In the genomic region with DNA sequence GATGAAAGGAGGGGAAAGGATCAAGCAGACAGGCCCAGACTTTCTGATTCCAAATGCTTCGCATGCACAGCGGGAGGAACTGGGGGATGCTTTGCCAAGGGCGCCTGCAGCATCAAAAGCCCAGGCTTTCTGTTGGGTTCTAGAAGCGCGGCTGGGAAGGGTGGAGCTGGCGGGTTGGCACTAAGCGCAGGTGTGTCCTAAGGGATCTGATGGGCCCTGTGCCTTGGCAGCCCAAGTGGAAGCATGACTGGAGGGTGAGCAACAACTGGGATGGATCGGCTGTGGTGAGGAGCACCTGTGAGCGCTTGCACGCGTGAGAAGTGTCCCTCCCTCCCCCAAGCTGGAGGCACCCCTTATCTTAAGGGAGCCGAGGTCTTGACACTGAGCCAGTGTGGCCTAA, we compare ENCODE assay signal across 27 mouse cellular contexts. TPM values are rescaled to one million over a fixed set of nuclear protein-coding genes. Genes with fewer than 3 reads are reported as not detected.
DNase-seq lines count a peak whose midpoint lies in the region; ATAC-seq and TF ChIP-seq lines count a peak whose summit lies in the region.
"Had no signal": no experiment of that assay in that cellular context is flagged by ENCODE, and none has a peak within 500 bp of the region (broad histone marks: within the 10 kb centered on the region; RNA-seq: fewer than 3 reads in every experiment).

No protein-coding gene starts in this region.

- TF ChIP-seq CTCF in ES-Bruce4 (IDR thresholded peaks at IDR 0.05; ENCODE audit: low read depth, low read length) = no peak
- TF ChIP-seq CTCF in small intestine, adult 2 months (IDR thresholded peaks at IDR 0.05; ENCODE audit: extremely low read depth, insufficient read length, insufficient replicate concordance, low read depth, low read length) = no peak

- TF ChIP-seq EP300 in ES-Bruce4 (IDR thresholded peaks at IDR 0.05; ENCODE audit: insufficient read depth, low read depth, low read length) = no peak

- WGBS in heart, embryonic 10.5 days = 14% methylated on average over 12 of the region's 12 CpGs
- WGBS in midbrain, embryonic 14.5 days = 25% methylated on average over 12 of the region's 12 CpGs
- WGBS in midbrain, embryonic 11.5 days = 30% methylated on average over 12 of the region's 12 CpGs
- WGBS in small intestine, adult 2 months = 11% methylated on average over 12 of the region's 12 CpGs
- 26% methylated on average over 12 of the region's 12 CpGs for WGBS in liver, embryonic 12.5 days (ENCODE audit: insufficient replicate concordance)

- no peak overlapping the region for H3K4me2 ChIP-seq in midbrain, embryonic 14.5 days (ENCODE audit: low read length)
- no peak overlapping the region for H3K4me2 ChIP-seq in midbrain, embryonic 11.5 days
- H3K4me2 ChIP-seq in liver, embryonic 12.5 days = no peak overlapping the region
- H3K4me2 ChIP-seq: forebrain, embryonic 12.5 days; kidney, embryonic 15.5 days; limb, embryonic 15.5 days; lung, embryonic 14.5 days; neural tube, embryonic 12.5 days; stomach, embryonic 15.5 days had no signal

- H3K27me3 ChIP-seq in heart, embryonic 10.5 days (ENCODE audit: insufficient read depth, poor library complexity, severe bottlenecking) = peaks cover 36% of the 10 kb centered on the region
- H3K27me3 ChIP-seq in midbrain, embryonic 14.5 days (ENCODE audit: control insufficient read depth, insufficient read depth, low read length) = peaks cover 3% of the 10 kb centered on the region
- no peaks in the 10 kb centered on the region for H3K27me3 ChIP-seq in midbrain, embryonic 11.5 days (ENCODE audit: control insufficient read depth, insufficient read depth, low read length)
- no peaks in the 10 kb centered on the region for H3K27me3 ChIP-seq in ES-Bruce4 (ENCODE audit: control insufficient read depth, insufficient read depth, low read length, poor library complexity, severe bottlenecking)
- H3K27me3 ChIP-seq in small intestine, adult 2 months (ENCODE audit: control insufficient read depth, insufficient read depth, low read length) = no peaks in the 10 kb centered on the region
- H3K27me3 ChIP-seq in liver, embryonic 12.5 days (replicated peaks) = peaks cover 34% of the 10 kb centered on the region
- H3K27me3 ChIP-seq: CH12.LX; limb, embryonic 15.5 days; Patski; stomach, embryonic 15.5 days had no signal

- peak; percentile 91 for DNase-seq in heart, adult 11 months
- no peak for DNase-seq in heart, embryonic 10.5 days (ENCODE audit: low spot score)
- DNase-seq in midbrain, embryonic 14.5 days = peak; percentile 8
- no peak for DNase-seq in midbrain, embryonic 11.5 days (ENCODE audit: low spot score, missing footprints)
- DNase-seq in yolk sac, embryonic 10.5 days (ENCODE audit: low spot score) = no peak
- DNase-seq: cerebellum, adult 9-11 months; forebrain, postnatal 0 days; kidney, adult 18-20 months; kidney, postnatal 36 days; lung, embryonic 14.5 days; lung, postnatal 14 days; thymus, adult 18-20 months; thymus, postnatal 36 days had no signal

- no peak for TF ChIP-seq POLR2A in ES-Bruce4 (IDR thresholded peaks at IDR 0.05; ENCODE audit: insufficient read depth, low read length)
- TF ChIP-seq POLR2A in small intestine, adult 2 months (IDR thresholded peaks at IDR 0.05; ENCODE audit: low read depth, low read length) = no peak

- H3K36me3 ChIP-seq in heart, embryonic 10.5 days = peaks cover 36% of the 10 kb centered on the region
- H3K36me3 ChIP-seq in midbrain, embryonic 14.5 days (ENCODE audit: control insufficient read depth, insufficient read depth, low read length) = peaks cover 35% of the 10 kb centered on the region
- H3K36me3 ChIP-seq in midbrain, embryonic 11.5 days (ENCODE audit: control insufficient read depth, insufficient read depth, low read length) = peaks cover 6% of the 10 kb centered on the region
- 0 out of 2 replicates have a peak, but pooled peaks cover 6% of the 10 kb centered on the region for H3K36me3 ChIP-seq in ES-Bruce4 (ENCODE audit: control insufficient read depth, insufficient read depth, low read length, poor library complexity, severe bottlenecking)
- peaks cover 13% of the 10 kb centered on the region for H3K36me3 ChIP-seq in small intestine, adult 2 months (ENCODE audit: control insufficient read depth, insufficient read depth, low read length)
- peaks cover 29% of the 10 kb centered on the region for H3K36me3 ChIP-seq in liver, embryonic 12.5 days

- no peaks in the 10 kb centered on the region for H3K9me3 ChIP-seq in heart, embryonic 10.5 days
- H3K9me3 ChIP-seq in midbrain, embryonic 14.5 days (ENCODE audit: control insufficient read depth, low read length) = no peaks in the 10 kb centered on the region
- no peaks in the 10 kb centered on the region for H3K9me3 ChIP-seq in midbrain, embryonic 11.5 days (ENCODE audit: control insufficient read depth, low read length)
- no peaks in the 10 kb centered on the region for H3K9me3 ChIP-seq in ES-Bruce4 (replicated peaks; ENCODE audit: control insufficient read depth, insufficient read depth, low read length, poor library complexity, severe bottlenecking)
- no peaks in the 10 kb centered on the region for H3K9me3 ChIP-seq in liver, embryonic 12.5 days (replicated peaks)
- H3K9me3 ChIP-seq: forebrain, embryonic 12.5 days; kidney, embryonic 15.5 days; limb, embryonic 15.5 days; neural tube, embryonic 12.5 days; stomach, embryonic 15.5 days had no signal

- H3K4me1 ChIP-seq in heart, embryonic 10.5 days = peaks cover 28% of the 10 kb centered on the region
- peaks cover 9% of the 10 kb centered on the region; the same call in 1 of the 2 replicates for H3K4me1 ChIP-seq in midbrain, embryonic 14.5 days (ENCODE audit: control insufficient read depth, insufficient read depth, low read length)
- peaks cover 4% of the 10 kb centered on the region; the same call in 1 of the 2 replicates for H3K4me1 ChIP-seq in midbrain, embryonic 11.5 days (ENCODE audit: control insufficient read depth, insufficient read depth, low read length)
- H3K4me1 ChIP-seq in ES-Bruce4 (ENCODE audit: control insufficient read depth, insufficient read depth, low read length) = peaks cover 3% of the 10 kb centered on the region
- peaks cover 22% of the 10 kb centered on the region for H3K4me1 ChIP-seq in small intestine, adult 2 months (ENCODE audit: control insufficient read depth, insufficient read depth, insufficient read length, low read length)
- H3K4me1 ChIP-seq in liver, embryonic 12.5 days = peaks cover 24% of the 10 kb centered on the region

- no peak overlapping the region for H3K27ac ChIP-seq in heart, embryonic 10.5 days
- no peak overlapping the region for H3K27ac ChIP-seq in midbrain, embryonic 14.5 days (replicated peaks; ENCODE audit: low read depth, low read length)
- no peak overlapping the region for H3K27ac ChIP-seq in midbrain, embryonic 11.5 days (ENCODE audit: low read depth, low read length)
- no peak overlapping the region for H3K27ac ChIP-seq in ES-Bruce4 (ENCODE audit: insufficient read depth, low read length)
- H3K27ac ChIP-seq in small intestine, adult 2 months (ENCODE audit: insufficient read depth, low read depth, low read length) = no peak overlapping the region
- H3K27ac ChIP-seq in liver, embryonic 12.5 days = no peak overlapping the region
- H3K27ac ChIP-seq: forebrain, embryonic 12.5 days; kidney, embryonic 15.5 days; limb, embryonic 15.5 days; liver, embryonic 14.5 days; neural tube, embryonic 12.5 days; stomach, embryonic 15.5 days had no signal

- no peak for ATAC-seq in midbrain, embryonic 14.5 days (ENCODE audit: low FRiP score, low TSS enrichment)
- ATAC-seq in midbrain, embryonic 11.5 days (ENCODE audit: low FRiP score) = no peak
- no peak for ATAC-seq in liver, embryonic 12.5 days
- ATAC-seq: forebrain, postnatal 0 days; hindbrain, embryonic 16.5 days; midbrain, embryonic 16.5 days; Patski had no signal

- H3K9ac ChIP-seq in midbrain, embryonic 14.5 days (replicated peaks; ENCODE audit: low read length) = no peak overlapping the region
- H3K9ac ChIP-seq in midbrain, embryonic 11.5 days (ENCODE audit: low read length) = no peak overlapping the region
- no peak overlapping the region for H3K9ac ChIP-seq in ES-Bruce4 (ENCODE audit: low read depth, poor library complexity, severe bottlenecking)
- H3K9ac ChIP-seq in liver, embryonic 12.5 days = no peak overlapping the region
- H3K9ac ChIP-seq: forebrain, embryonic 12.5 days; forebrain, postnatal 0 days; kidney, embryonic 15.5 days; limb, embryonic 15.5 days; liver, embryonic 14.5 days; lung, embryonic 14.5 days; neural tube, embryonic 12.5 days; stomach, embryonic 15.5 days had no signal

- no peak overlapping the region for H3K4me3 ChIP-seq in heart, embryonic 10.5 days
- no peak overlapping the region for H3K4me3 ChIP-seq in midbrain, embryonic 14.5 days (replicated peaks; ENCODE audit: low read depth, low read length)
- no peak overlapping the region for H3K4me3 ChIP-seq in midbrain, embryonic 11.5 days (ENCODE audit: low read depth, low read length)
- peak overlapping the region; percentile 1; the same call in 1 of the 2 replicates for H3K4me3 ChIP-seq in ES-Bruce4 (ENCODE audit: low read depth, low read length)
- H3K4me3 ChIP-seq in small intestine, adult 2 months (ENCODE audit: low read depth, low read length) = peak overlapping the region; percentile 19; the same call in 1 of the 2 replicates
- H3K4me3 ChIP-seq in liver, embryonic 12.5 days = no peak overlapping the region
- H3K4me3 ChIP-seq: erythroblast, embryonic 14.5 days; forebrain, embryonic 12.5 days; kidney, embryonic 15.5 days; limb, embryonic 15.5 days; neural tube, embryonic 12.5 days; stomach, embryonic 15.5 days had no signal

RNA-seq across cellular contexts. Expression of a gene that starts 5.0 kb away (rescaled TPM):
- 2.7 and 3.1 TPM in 2 replicates for polyA plus RNA-seq in heart, embryonic 10.5 days (2016; fragmentation: Nextera tagmentation; extraction: Ambion mirVana)
- 0.12 and 0.18 TPM in 2 replicates for polyA plus RNA-seq in midbrain, embryonic 14.5 days (2014; fragmentation: Nextera tagmentation; extraction: Ambion mirVana)
- polyA plus RNA-seq in midbrain, embryonic 11.5 days (2014; fragmentation: Nextera tagmentation; extraction: Ambion mirVana) = 1.2 and 1.4 TPM in 2 replicates
- polyA plus RNA-seq in ES-Bruce4 (2011; ENCODE audit: insufficient read depth, insufficient read length, low read depth, missing spikeins) = 1.6 and 1.7 TPM in 2 replicates
- polyA plus RNA-seq in small intestine, adult 2 months (2012; rRNA removed) = 21.6 and 39.7 TPM in 2 replicates
- polyA plus RNA-seq in liver, embryonic 12.5 days (2016; fragmentation: Nextera tagmentation; extraction: Ambion mirVana) = 3.8 and 4.1 TPM in 2 replicates

RNA-seq across cellular contexts. Expression of a gene that starts 23.1 kb away (rescaled TPM):
- 0.10 and 0.13 TPM in 2 replicates for polyA plus RNA-seq in heart, embryonic 10.5 days (2016; fragmentation: Nextera tagmentation; extraction: Ambion mirVana)
- 1.5 and 3.0 TPM in 2 replicates for polyA plus RNA-seq in midbrain, embryonic 14.5 days (2014; fragmentation: Nextera tagmentation; extraction: Ambion mirVana)
- 0.05 TPM in 1 of 2 replicates, not detected in the other for polyA plus RNA-seq in midbrain, embryonic 11.5 days (2014; fragmentation: Nextera tagmentation; extraction: Ambion mirVana)
- 1.1 and 1.6 TPM in 2 replicates for polyA plus RNA-seq in ES-Bruce4 (2011; ENCODE audit: insufficient read depth, insufficient read length, low read depth, missing spikeins)
- 1.8 and 2.0 TPM in 2 replicates for polyA plus RNA-seq in small intestine, adult 2 months (2012; rRNA removed)
- polyA plus RNA-seq in liver, embryonic 12.5 days (2016; fragmentation: Nextera tagmentation; extraction: Ambion mirVana) = 0.19 TPM in 1 of 2 replicates, not detected in the other
- polyA plus RNA-seq: erythroblast, embryonic 14.5 days; forebrain, embryonic 12.5 days; limb, embryonic 15.5 days had no signal

RNA-seq across cellular contexts. Expression of a gene that starts 50.2 kb away (rescaled TPM):
- 31.4 and 32.0 TPM in 2 replicates for polyA plus RNA-seq in heart, embryonic 10.5 days (2016; fragmentation: Nextera tagmentation; extraction: Ambion mirVana)
- 12.5 and 21.3 TPM in 2 replicates for polyA plus RNA-seq in midbrain, embryonic 14.5 days (2014; fragmentation: Nextera tagmentation; extraction: Ambion mirVana)
- 18.2 and 22.8 TPM in 2 replicates for polyA plus RNA-seq in midbrain, embryonic 11.5 days (2014; fragmentation: Nextera tagmentation; extraction: Ambion mirVana)
- 42.6 and 43.3 TPM in 2 replicates for polyA plus RNA-seq in ES-Bruce4 (2011; ENCODE audit: insufficient read depth, insufficient read length, low read depth, missing spikeins)
- polyA plus RNA-seq in small intestine, adult 2 months (2012; rRNA removed) = 12.8 and 18.2 TPM in 2 replicates
- polyA plus RNA-seq in liver, embryonic 12.5 days (2016; fragmentation: Nextera tagmentation; extraction: Ambion mirVana) = 17.4 and 17.8 TPM in 2 replicates

Comparison
In these comparisons a context has a peak if more than half of its experiments do, and no peak if none do; other contexts are left out.
1. DNase-seq: peak in heart, adult 11 months (single experiment) and midbrain, embryonic 14.5 days (single experiment); none in heart, embryonic 10.5 days (single experiment), midbrain, embryonic 11.5 days (single experiment) and yolk sac, embryonic 10.5 days (single experiment).
2. H3K4me3 ChIP-seq: peak in ES-Bruce4 (single experiment) and small intestine, adult 2 months (single experiment); none in heart, embryonic 10.5 days (single experiment), midbrain, embryonic 14.5 days (single experiment), midbrain, embryonic 11.5 days (single experiment) and liver, embryonic 12.5 days (single experiment).